Mouse (Mus musculus): ENCODE data around the gene Ankle1.

Ankle1 gene

DNA sequence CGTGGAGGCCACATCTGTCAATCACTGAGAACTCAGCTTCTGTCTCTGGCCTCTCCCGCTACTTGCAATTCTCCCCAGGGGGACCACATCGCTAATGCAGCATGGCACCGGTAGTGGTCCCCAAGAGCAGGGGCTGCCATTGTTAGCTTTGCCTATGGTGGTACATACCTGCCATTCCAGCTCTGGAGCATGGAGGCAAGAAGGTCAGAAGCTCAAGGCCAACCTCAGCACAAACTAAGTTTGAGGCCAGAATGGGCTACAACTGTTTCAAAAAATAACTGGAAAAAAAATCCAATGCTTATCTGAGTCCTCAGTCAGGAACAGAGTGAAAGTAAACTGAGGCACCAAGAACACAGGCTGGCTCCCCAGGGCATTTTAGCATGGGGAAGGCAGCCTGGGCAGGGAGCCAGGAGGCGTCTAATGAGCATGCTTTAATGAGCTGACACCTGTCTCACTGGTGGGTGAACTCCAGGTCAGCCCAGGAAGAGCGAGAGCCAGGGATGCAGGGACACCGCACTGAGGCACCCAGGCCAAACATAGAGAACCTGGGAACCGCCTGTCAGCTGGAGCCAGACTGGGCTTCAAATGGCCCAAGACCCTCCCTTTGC, 29.3 kb upstream of the Ankle1 start:
- DNase-seq (ENCODE audit: low read depth, low spot score) = no peak
- H3K36me3 ChIP-seq (ENCODE audit: control insufficient read depth, insufficient read depth, low read length, poor library complexity, severe bottlenecking) = no peaks in the 10 kb centered on the region; the same call in 1 of the 2 replicates
- H3K27me3 ChIP-seq (ENCODE audit: control insufficient read depth, insufficient read depth, low read length, poor library complexity, severe bottlenecking) = no peaks in the 10 kb centered on the region

DNA sequence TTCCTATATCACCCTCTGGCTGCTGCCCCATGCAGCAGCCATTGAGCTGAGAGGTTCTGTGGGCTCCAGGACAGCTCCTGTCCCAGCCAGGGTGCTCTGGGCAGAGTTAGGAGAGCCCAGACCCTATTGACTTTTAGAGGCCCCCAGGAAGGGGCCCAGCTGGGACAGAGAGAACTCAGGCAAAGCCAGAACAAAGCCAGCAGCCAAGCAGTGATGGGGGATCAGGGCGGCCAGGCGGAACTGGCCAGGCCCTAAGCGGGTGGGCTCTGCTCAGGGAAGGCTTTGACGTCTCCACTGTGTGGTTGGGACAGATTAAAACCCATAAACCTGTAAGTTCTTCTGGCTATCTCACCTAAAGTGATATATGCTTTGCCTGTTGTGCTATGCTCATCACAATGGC, 26.8 kb upstream of the Ankle1 start:
- H3K36me3 ChIP-seq (ENCODE audit: control insufficient read depth, insufficient read depth, low read length, poor library complexity, severe bottlenecking) = no peaks in the 10 kb centered on the region
- DNase-seq (ENCODE audit: low read depth, low spot score) = no peak
- H3K27me3 ChIP-seq (ENCODE audit: control insufficient read depth, insufficient read depth, low read length, poor library complexity, severe bottlenecking) = no peaks in the 10 kb centered on the region

- H3K36me3 ChIP-seq (ENCODE audit: control insufficient read depth, insufficient read depth, low read length, poor library complexity, severe bottlenecking) = no peaks in the 10 kb centered on the region
- DNase-seq (ENCODE audit: low read depth, low spot score) = no peak
- H3K27me3 ChIP-seq (ENCODE audit: control insufficient read depth, insufficient read depth, low read length, poor library complexity, severe bottlenecking) = no peaks in the 10 kb centered on the region
Observed at GRCm38 (mm10) chr8:71379512-71380075, 26.2 kb upstream of the Ankle1 start.

GRCm38 (mm10) chr8:71380178-71381171, 25.3 kb upstream of the Ankle1 start:
- no peaks in the 10 kb centered on the region for H3K27me3 ChIP-seq (ENCODE audit: control insufficient read depth, insufficient read depth, low read length, poor library complexity, severe bottlenecking)
- no peaks in the 10 kb centered on the region for H3K36me3 ChIP-seq (ENCODE audit: control insufficient read depth, insufficient read depth, low read length, poor library complexity, severe bottlenecking)
- DNase-seq (ENCODE audit: low read depth, low spot score) = no peak

DNA sequence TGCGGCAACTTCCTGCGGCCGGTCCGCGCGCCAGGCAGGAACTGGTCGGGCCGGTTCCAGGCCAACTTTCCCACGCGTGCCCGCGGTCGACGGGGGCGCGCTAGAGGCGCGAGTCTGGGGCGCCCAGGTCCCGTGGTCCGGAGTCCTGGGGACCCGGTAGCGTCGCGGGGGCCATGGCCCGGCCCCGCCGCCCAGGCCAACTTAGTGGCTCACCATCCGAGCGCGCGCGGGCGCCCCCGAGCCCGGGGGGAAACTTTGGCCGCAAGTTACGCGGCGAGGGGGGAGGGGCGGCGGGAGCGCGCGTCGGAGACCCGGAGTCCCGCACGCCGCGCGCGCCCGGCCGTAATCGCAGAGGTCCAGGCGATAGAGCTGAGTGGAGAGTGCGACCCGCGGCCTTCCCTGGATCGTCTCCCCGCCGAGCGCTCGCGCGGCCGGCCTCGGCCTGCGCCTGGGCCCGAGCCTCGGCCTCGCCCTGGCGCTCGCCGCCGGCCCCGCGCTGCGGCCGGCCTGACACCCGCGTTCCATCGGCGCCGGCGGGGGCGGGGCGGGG, 24.3 kb upstream of the Ankle1 start, which contains the start of gene Nr2f6:
TSS of gene Nr2f6 (minus strand) at position 540 of the 550 bp plus-strand sequence.
- no peak for DNase-seq (ENCODE audit: low read depth, low spot score)

GRCm38 (mm10) chr8:71381971-71382961, 23.5 kb upstream of the Ankle1 start:
- H3K27me3 ChIP-seq (ENCODE audit: control insufficient read depth, insufficient read depth, low read length, poor library complexity, severe bottlenecking) = no peaks in the 10 kb centered on the region
- no peaks in the 10 kb centered on the region for H3K36me3 ChIP-seq (ENCODE audit: control insufficient read depth, insufficient read depth, low read length, poor library complexity, severe bottlenecking)
- DNase-seq (ENCODE audit: low read depth, low spot score) = peak; percentile 81

More for the DNA sequence above, 24.3 kb upstream of the Ankle1 start, which contains the start of gene Nr2f6:
- no peaks in the 10 kb centered on the region for H3K36me3 ChIP-seq (ENCODE audit: control insufficient read depth, insufficient read depth, low read length, poor library complexity, severe bottlenecking)
- no peaks in the 10 kb centered on the region for H3K27me3 ChIP-seq (ENCODE audit: control insufficient read depth, insufficient read depth, low read length, poor library complexity, severe bottlenecking)

- DNase-seq (ENCODE audit: low read depth, low spot score) = no peak
- no peaks in the 10 kb centered on the region for H3K27me3 ChIP-seq (ENCODE audit: control insufficient read depth, insufficient read depth, low read length, poor library complexity, severe bottlenecking)
- no peaks in the 10 kb centered on the region for H3K36me3 ChIP-seq (ENCODE audit: control insufficient read depth, insufficient read depth, low read length, poor library complexity, severe bottlenecking)
Observed at GRCm38 (mm10) chr8:71383396-71383795, 22.4 kb upstream of the Ankle1 start.

GRCm38 (mm10) chr8:71383860-71384259, 21.9 kb upstream of the Ankle1 start:
- no peaks in the 10 kb centered on the region for H3K36me3 ChIP-seq (ENCODE audit: control insufficient read depth, insufficient read depth, low read length, poor library complexity, severe bottlenecking)
- DNase-seq (ENCODE audit: low read depth, low spot score) = no peak
- H3K27me3 ChIP-seq (ENCODE audit: control insufficient read depth, insufficient read depth, low read length, poor library complexity, severe bottlenecking) = no peaks in the 10 kb centered on the region

GRCm38 (mm10) chr8:71385212-71385835, 20.5 kb upstream of the Ankle1 start:
- Histone ChIP-seq H3K36me3 (ENCODE audit: control insufficient read depth, insufficient read depth, low read length, poor library complexity, severe bottlenecking) (no peaks in the 10 kb centered on the region), H3K27me3 (ENCODE audit: control insufficient read depth, insufficient read depth, low read length, poor library complexity, severe bottlenecking) (no peaks in the 10 kb centered on the region)
- no peak for DNase-seq (ENCODE audit: low read depth, low spot score)

GRCm38 (mm10) chr8:71388267-71388666, 17.5 kb upstream of the Ankle1 start:
- no peaks in the 10 kb centered on the region for H3K27me3 ChIP-seq (ENCODE audit: control insufficient read depth, insufficient read depth, low read length, poor library complexity, severe bottlenecking)
- no peak for DNase-seq (ENCODE audit: low read depth, low spot score)
- no peaks in the 10 kb centered on the region for H3K36me3 ChIP-seq (ENCODE audit: control insufficient read depth, insufficient read depth, low read length, poor library complexity, severe bottlenecking)

DNA sequence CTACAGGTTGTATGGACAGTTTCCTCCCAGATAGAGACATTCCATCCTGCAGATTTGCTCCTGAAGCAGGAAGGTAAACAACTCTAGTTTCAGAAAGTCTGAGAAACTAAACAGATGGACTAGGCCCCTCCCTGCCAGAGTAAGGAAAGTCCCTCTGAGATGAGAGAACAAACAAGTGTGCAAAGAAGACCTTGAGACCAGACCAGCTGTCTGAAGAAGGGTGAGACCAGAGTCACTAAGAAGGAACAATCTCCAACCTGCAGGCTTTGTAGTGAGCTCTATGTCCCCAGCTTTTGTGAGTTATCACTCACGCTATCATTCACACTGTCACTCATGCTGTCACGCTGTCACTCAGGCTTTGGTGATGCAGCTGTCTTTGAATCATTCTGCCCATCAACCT, 14.1 kb upstream of the Ankle1 start:
- Histone ChIP-seq H3K36me3 (ENCODE audit: control insufficient read depth, insufficient read depth, low read length, poor library complexity, severe bottlenecking) (no peaks in the 10 kb centered on the region), H3K27me3 (ENCODE audit: control insufficient read depth, insufficient read depth, low read length, poor library complexity, severe bottlenecking) (no peaks in the 10 kb centered on the region)
- DNase-seq (ENCODE audit: low read depth, low spot score) = no peak

DNA sequence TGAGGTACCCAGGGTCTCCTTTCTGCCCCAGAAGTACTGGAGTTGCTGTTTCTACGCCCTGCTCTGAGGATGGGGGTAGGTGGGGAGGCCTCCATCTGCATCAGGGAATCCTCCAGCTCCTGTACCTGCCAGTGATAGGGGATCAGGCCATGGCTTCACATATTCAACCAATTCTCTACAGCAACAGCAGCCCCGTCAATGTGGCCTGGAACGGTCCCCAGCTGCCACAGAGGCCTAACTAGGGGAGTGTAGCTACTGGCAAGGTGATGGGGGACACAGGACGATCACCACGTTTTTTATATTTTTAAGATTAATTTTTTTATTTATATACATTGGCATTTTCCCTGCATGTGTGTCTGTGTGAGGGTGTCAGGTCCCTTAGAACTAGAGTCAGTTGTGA, 13.4 kb upstream of the Ankle1 start:
- DNase-seq (ENCODE audit: low read depth, low spot score) = no peak
- no peaks in the 10 kb centered on the region for H3K27me3 ChIP-seq (ENCODE audit: control insufficient read depth, insufficient read depth, low read length, poor library complexity, severe bottlenecking)
- no peaks in the 10 kb centered on the region for H3K36me3 ChIP-seq (ENCODE audit: control insufficient read depth, insufficient read depth, low read length, poor library complexity, severe bottlenecking)

GRCm38 (mm10) chr8:71392871-71393270, 12.9 kb upstream of the Ankle1 start:
- Histone ChIP-seq H3K36me3 (ENCODE audit: control insufficient read depth, insufficient read depth, low read length, poor library complexity, severe bottlenecking) (no peaks in the 10 kb centered on the region), H3K27me3 (ENCODE audit: control insufficient read depth, insufficient read depth, low read length, poor library complexity, severe bottlenecking) (no peaks in the 10 kb centered on the region)
- no peak for DNase-seq (ENCODE audit: low read depth, low spot score)

All from splenic B cell, adult 2 months (primary cell).